Mouse (Mus musculus) c-Kit-positive CD71-positive TER-119-negative erythroid progenitor cells, embryonic 14.5 days (primary cell): ENCODE measurements around the gene 1700023F06Rik.
"Not testable (repeated sequence)": the region's sequence is repeated elsewhere in the genome, so short reads cannot be mapped to it uniquely, and the experiment has no call there.

Experiments used
- DNase-seq: peaks from one replicate; pipeline ENCODE4 v3.0.0-alpha.2; 2013; ENCODE audit warnings: low read depth

Gene 1700023F06Rik

GRCm38 (mm10) chr11:103222718-103223117 is 14.4 kb upstream of the 1700023F06Rik start:
- DNase-seq = not testable (repeated sequence)

- no peak for DNase-seq
Measured at GRCm38 (mm10) chr11:103221437-103221836, 13.1 kb upstream of the 1700023F06Rik start.

GRCm38 (mm10) chr11:103219995-103220394 is 11.6 kb upstream of the 1700023F06Rik start:
- no peak for DNase-seq

- no peak for DNase-seq
Measured at GRCm38 (mm10) chr11:103219259-103219658, 10.9 kb upstream of the 1700023F06Rik start.

- no peak for DNase-seq
Measured at GRCm38 (mm10) chr11:103218517-103218901, 10.2 kb upstream of the 1700023F06Rik start.

- peak; percentile 51 for DNase-seq
Measured at GRCm38 (mm10) chr11:103217790-103218516, 9.6 kb upstream of the 1700023F06Rik start, which contains the start of gene Spata32. Gene Spata32 (minus strand): TSS chr11:103218432.

- peak; percentile 28 for DNase-seq
Measured at GRCm38 (mm10) chr11:103215355-103215754, 7.0 kb upstream of the 1700023F06Rik start.

- DNase-seq = no peak
Measured at GRCm38 (mm10) chr11:103213712-103214111, 5.4 kb upstream of the 1700023F06Rik start.

GRCm38 (mm10) chr11:103210291-103210690 is 1.9 kb upstream of the 1700023F06Rik start:
- DNase-seq = no peak

GRCm38 (mm10) chr11:103206203-103206602 is 2.2 kb downstream of the 1700023F06Rik start:
- DNase-seq = no peak

GRCm38 (mm10) chr11:103202376-103202775 is 6.0 kb downstream of the 1700023F06Rik start:
- no peak for DNase-seq

- DNase-seq = no peak
Measured at GRCm38 (mm10) chr11:103201664-103202063, 6.7 kb downstream of the 1700023F06Rik start.

GRCm38 (mm10) chr11:103198911-103199803 is 9.2 kb downstream of the 1700023F06Rik start:
- DNase-seq = no peak

- no peak for DNase-seq
Measured at GRCm38 (mm10) chr11:103198339-103198738, 10.0 kb downstream of the 1700023F06Rik start.

- DNase-seq = no peak
Measured at GRCm38 (mm10) chr11:103197340-103197739, 11.0 kb downstream of the 1700023F06Rik start.

GRCm38 (mm10) chr11:103195656-103196055 is 12.7 kb downstream of the 1700023F06Rik start:
- no peak for DNase-seq

- DNase-seq = no peak
Measured at GRCm38 (mm10) chr11:103195236-103195635, 13.1 kb downstream of the 1700023F06Rik start.

GRCm38 (mm10) chr11:103193825-103194168 is 14.6 kb downstream of the 1700023F06Rik start:
- no peak for DNase-seq

GRCm38 (mm10) chr11:103192956-103193824 is 15.2 kb downstream of the 1700023F06Rik start:
- DNase-seq = no peak

GRCm38 (mm10) chr11:103192230-103192955 is 16.0 kb downstream of the 1700023F06Rik start:
- DNase-seq = no peak

GRCm38 (mm10) chr11:103184891-103185290 is 23.5 kb downstream of the 1700023F06Rik start:
- DNase-seq = no peak
